Mouse (Mus musculus): Measurements from ENCODE around the gene Hoxd11.

GRCm38 (mm10) chr2:74715504-74716241 is 36.3 kb downstream of the Hoxd11 start:
- peak; percentile 68; the same call in 1 of the 2 replicates for TF ChIP-seq CTCF (IDR thresholded peaks at IDR 0.05; ENCODE audit: insufficient read depth, low read depth, low read length)
- no peak for TF ChIP-seq POLR2A (IDR thresholded peaks at IDR 0.05; ENCODE audit: insufficient read depth, low read depth, low read length)
